Mouse (Mus musculus) midbrain, embryonic 11.5 days (tissue): ENCODE results near the gene Slc45a2. TPM values are rescaled to one million over a fixed set of nuclear protein-coding genes. Genes with fewer than 3 reads are reported as not detected.

ENCODE experiments used
- ATAC-seq: fragments of 200-750 bp; cut with Nextera tagmentation; 2 replicates; pipeline ENCODE4 v1.8.0; 2017; ENCODE audit warnings: moderate TSS enrichment, moderate library complexity; ENCODE audit not compliant: low FRiP score
- DNase-seq: peaks from one replicate; pipeline ENCODE4 v3.0.0; 2015; ENCODE audit warnings: low spot score; ENCODE audit errors: missing footprints
- H3K27ac ChIP-seq: fragments of 300-500 bp; sonication (generic); 2 replicates; pipeline ENCODE4 v1.5.1; 2014; ENCODE audit warnings: low read depth, low read length
- H3K27me3 ChIP-seq: fragments of 300-500 bp; sonication (generic); 2 replicates; pipeline ENCODE4 v1.6.1; 2014; ENCODE audit warnings: mild to moderate bottlenecking, low read length, moderate library complexity, mixed read lengths; ENCODE audit not compliant: control insufficient read depth, insufficient read depth
- H3K36me3 ChIP-seq: fragments of 300-500 bp; sonication (generic); 2 replicates; pipeline ENCODE4 v1.6.1; 2014; ENCODE audit warnings: mild to moderate bottlenecking, low read length, moderate library complexity, mixed read lengths; ENCODE audit not compliant: control insufficient read depth, insufficient read depth
- H3K4me1 ChIP-seq: fragments of 300-500 bp; sonication (generic); 2 replicates; pipeline ENCODE4 v1.6.1; 2014; ENCODE audit warnings: low read length; ENCODE audit not compliant: control insufficient read depth, insufficient read depth
- H3K4me2 ChIP-seq: fragments of 300-500 bp; sonication (generic); 2 replicates; pipeline ENCODE4 v1.6.1; 2014; ENCODE audit warnings: mild to moderate bottlenecking, moderate library complexity
- H3K4me3 ChIP-seq: fragments of 300-500 bp; sonication (generic); 2 replicates; pipeline ENCODE4 v1.5.1; 2014; ENCODE audit warnings: low read depth, low read length
- H3K9ac ChIP-seq: fragments of 300-500 bp; sonication (generic); 2 replicates; pipeline ENCODE4 v1.6.1; 2014; ENCODE audit warnings: low read length
- H3K9me3 ChIP-seq: fragments of 300-500 bp; sonication (generic); 2 replicates; pipeline ENCODE4 v1.6.1; 2016; ENCODE audit warnings: low read length; ENCODE audit not compliant: control insufficient read depth
- WGBS: fragments of 180-500 bp; shearing (Covaris S2); extraction: QIAGEN DNeasy Blood & Tissue Kit; methylation state at CpG from one replicate; pipeline ENCODE4 v1.1.7; 2014; 5-methylcytosine and 5-hydroxymethylcytosine counted together
- polyA plus RNA-seq: library from polyadenylated mRNA; unstranded; fragments of >200 nt; fragmentation: Nextera tagmentation; extraction: Ambion mirVana; gene quantifications from 2 replicates; pipeline ENCODE4 v1.2.1, GENCODE M21; 2014

Gene Slc45a2
- polyA plus RNA-seq = 0.08 and 0.22 TPM in 2 replicates

DNA sequence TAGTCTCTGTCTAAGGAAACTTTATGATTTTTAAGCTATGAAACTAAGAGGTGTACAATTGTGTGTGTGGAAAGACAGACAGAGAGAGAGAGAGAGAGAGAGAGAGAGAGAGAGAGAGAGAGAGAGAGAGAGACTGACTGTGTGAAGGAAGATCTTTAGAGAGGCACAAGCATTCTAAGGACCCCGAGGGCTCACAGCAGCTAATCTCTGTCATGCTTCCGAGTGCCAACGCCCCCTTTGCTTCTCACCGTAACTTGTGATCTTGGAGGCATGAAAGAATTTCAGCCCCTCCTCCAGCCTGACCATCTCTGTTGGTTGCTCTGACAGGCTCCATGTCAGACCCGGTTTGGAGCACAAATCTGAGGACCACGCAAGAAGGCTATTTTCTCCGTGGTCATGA lies at the start of gene Slc45a2:
TSS of gene Slc45a2 (plus strand) at position 301 of the 400 bp plus-strand sequence.
- no peak for DNase-seq
- WGBS = 48% methylated on average over 7 of the region's 7 CpGs
- no peaks in the 10 kb centered on the region for H3K9me3 ChIP-seq
- H3K4me1 ChIP-seq = no peaks in the 10 kb centered on the region
- no peak within 1 kb of the TSS for H3K4me3 ChIP-seq
- no peaks in the 10 kb centered on the region for H3K27me3 ChIP-seq
- no peak within 1 kb of the TSS for H3K9ac ChIP-seq
- H3K27ac ChIP-seq = no peak within 1 kb of the TSS
- H3K36me3 ChIP-seq = no peaks in the 10 kb centered on the region
- no peak for ATAC-seq
- H3K4me2 ChIP-seq = no peak within 1 kb of the TSS

- Histone ChIP-seq H3K9ac (no peak within 1 kb of the TSS), H3K9me3 (no peaks in the 10 kb centered on the region), H3K4me1 (no peaks in the 10 kb centered on the region), H3K4me3 (no peak within 1 kb of the TSS), H3K27ac (no peak within 1 kb of the TSS), H3K4me2 (no peak within 1 kb of the TSS), H3K27me3 (no peaks in the 10 kb centered on the region), H3K36me3 (no peaks in the 10 kb centered on the region)
- ATAC-seq (no peak), DNase-seq (no peak)
- WGBS = 78% methylated on average over 23 of the region's 23 CpGs
Observed at GRCm38 (mm10) chr15:10951951-10952759, 48.4 kb upstream of the Slc45a2 start, which contains the start of gene C1qtnf3. Gene C1qtnf3, plus strand, starts transcription at chr15:10952332.

DNA sequence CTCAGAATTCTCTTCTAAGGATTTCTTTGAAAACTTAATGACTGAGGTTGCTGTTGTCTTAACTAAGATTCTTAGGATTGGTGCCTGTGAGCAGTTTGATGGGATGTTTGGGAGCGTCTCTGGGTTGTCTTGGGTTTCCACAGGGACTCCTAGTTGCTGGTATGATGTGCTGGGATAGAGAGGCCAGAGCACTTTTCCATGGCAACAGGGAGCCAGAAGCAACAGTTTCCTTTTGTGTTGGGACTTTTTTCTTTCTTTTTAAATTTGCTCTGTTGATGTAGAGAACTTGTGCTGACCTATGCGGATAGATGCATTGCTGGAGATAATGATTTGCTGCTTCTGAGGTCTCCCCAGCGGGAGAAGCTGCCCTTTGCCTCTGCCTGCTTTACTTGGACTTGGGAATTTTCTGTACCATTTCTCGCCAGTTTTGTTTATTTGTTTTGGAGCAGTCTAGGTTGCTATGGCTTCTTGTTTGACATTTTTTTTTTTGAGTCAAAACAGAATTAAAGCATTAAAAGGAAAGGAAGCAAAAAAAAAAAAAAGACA lies 47.7 kb upstream of the Slc45a2 start:
- ATAC-seq (no peak), DNase-seq (no peak)
- WGBS = 41% methylated on average over 4 of the region's 4 CpGs
- H3K4me3 ChIP-seq = no peak overlapping the region
- no peaks in the 10 kb centered on the region for H3K27me3 ChIP-seq
- no peaks in the 10 kb centered on the region for H3K4me1 ChIP-seq
- no peaks in the 10 kb centered on the region for H3K9me3 ChIP-seq
- H3K9ac ChIP-seq = no peak overlapping the region
- H3K36me3 ChIP-seq = no peaks in the 10 kb centered on the region
- H3K27ac ChIP-seq = no peak overlapping the region
- no peak overlapping the region for H3K4me2 ChIP-seq

DNA sequence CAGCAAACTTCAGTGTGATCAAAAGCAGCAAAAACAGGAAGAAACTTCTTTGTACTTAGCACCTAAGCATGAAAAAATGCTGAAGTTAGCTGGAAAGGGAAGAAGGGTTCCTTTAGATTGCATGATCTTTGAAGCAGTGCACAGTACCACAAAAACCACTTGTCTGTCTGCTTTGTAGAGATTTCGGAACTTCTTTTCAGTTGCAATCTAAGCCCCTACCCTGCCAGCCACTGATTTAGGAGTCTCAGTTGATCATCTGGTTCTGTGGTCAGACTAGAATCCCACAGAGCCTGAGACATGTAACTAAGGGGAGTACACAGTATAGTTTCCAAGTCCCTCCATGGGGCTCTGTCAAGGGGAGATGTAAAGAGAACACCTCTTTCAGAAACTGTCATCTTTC lies 47.1 kb upstream of the Slc45a2 start:
- Histone ChIP-seq H3K9ac (no peak overlapping the region), H3K9me3 (no peaks in the 10 kb centered on the region), H3K4me3 (no peak overlapping the region), H3K36me3 (no peaks in the 10 kb centered on the region), H3K27me3 (no peaks in the 10 kb centered on the region), H3K4me2 (no peak overlapping the region), H3K4me1 (no peaks in the 10 kb centered on the region), H3K27ac (no peak overlapping the region)
- WGBS = 59% methylated on average over 1 of the region's 1 CpGs
- no peak for ATAC-seq
- no peak for DNase-seq

GRCm38 (mm10) chr15:10954381-10955016 lies 46.0 kb upstream of the Slc45a2 start:
- no peak for DNase-seq
- H3K4me1 ChIP-seq = no peaks in the 10 kb centered on the region
- H3K9ac ChIP-seq = no peak overlapping the region
- no peak overlapping the region for H3K4me2 ChIP-seq
- H3K27ac ChIP-seq = no peak overlapping the region
- no peaks in the 10 kb centered on the region for H3K9me3 ChIP-seq
- no peaks in the 10 kb centered on the region for H3K36me3 ChIP-seq
- no peaks in the 10 kb centered on the region for H3K27me3 ChIP-seq
- no peak for ATAC-seq
- WGBS = 87% methylated on average over 6 of the region's 6 CpGs
- no peak overlapping the region for H3K4me3 ChIP-seq

- Histone ChIP-seq H3K27ac (no peak overlapping the region), H3K36me3 (no peaks in the 10 kb centered on the region), H3K27me3 (no peaks in the 10 kb centered on the region), H3K4me2 (no peak overlapping the region), H3K9ac (no peak overlapping the region), H3K9me3 (no peaks in the 10 kb centered on the region), H3K4me3 (no peak overlapping the region), H3K4me1 (no peaks in the 10 kb centered on the region)
- ATAC-seq (no peak), DNase-seq (no peak)
- 78% methylated on average over 5 of the region's 5 CpGs for WGBS
Observed at GRCm38 (mm10) chr15:10955156-10955555, 45.4 kb upstream of the Slc45a2 start.

DNA sequence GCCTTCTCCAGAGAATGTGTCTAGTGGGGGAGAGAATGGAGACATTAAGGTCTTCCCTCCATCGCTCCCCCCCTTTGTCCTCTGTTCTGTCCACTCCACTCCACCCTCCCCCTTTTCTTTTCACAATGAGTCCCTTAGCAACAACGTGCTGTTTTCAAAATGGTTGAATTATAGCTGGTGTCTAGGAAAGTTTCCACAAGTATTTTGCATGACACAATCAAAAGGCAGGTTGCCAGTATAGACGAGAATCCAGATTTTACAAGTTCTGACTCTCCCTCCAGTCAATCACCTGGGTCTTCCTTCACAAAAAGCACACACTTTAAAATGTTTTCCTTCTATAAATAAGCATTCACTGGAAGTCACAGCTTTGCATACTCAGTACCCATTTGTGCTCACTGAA lies 43.8 kb upstream of the Slc45a2 start:
- no peaks in the 10 kb centered on the region for H3K27me3 ChIP-seq
- H3K4me3 ChIP-seq = no peak overlapping the region
- no peak overlapping the region for H3K4me2 ChIP-seq
- H3K9ac ChIP-seq = no peak overlapping the region
- H3K9me3 ChIP-seq = no peaks in the 10 kb centered on the region
- no peaks in the 10 kb centered on the region for H3K36me3 ChIP-seq
- DNase-seq (no peak), ATAC-seq (no peak)
- no peak overlapping the region for H3K27ac ChIP-seq
- H3K4me1 ChIP-seq = no peaks in the 10 kb centered on the region
- 63% methylated on average over 3 of the region's 3 CpGs for WGBS

DNA sequence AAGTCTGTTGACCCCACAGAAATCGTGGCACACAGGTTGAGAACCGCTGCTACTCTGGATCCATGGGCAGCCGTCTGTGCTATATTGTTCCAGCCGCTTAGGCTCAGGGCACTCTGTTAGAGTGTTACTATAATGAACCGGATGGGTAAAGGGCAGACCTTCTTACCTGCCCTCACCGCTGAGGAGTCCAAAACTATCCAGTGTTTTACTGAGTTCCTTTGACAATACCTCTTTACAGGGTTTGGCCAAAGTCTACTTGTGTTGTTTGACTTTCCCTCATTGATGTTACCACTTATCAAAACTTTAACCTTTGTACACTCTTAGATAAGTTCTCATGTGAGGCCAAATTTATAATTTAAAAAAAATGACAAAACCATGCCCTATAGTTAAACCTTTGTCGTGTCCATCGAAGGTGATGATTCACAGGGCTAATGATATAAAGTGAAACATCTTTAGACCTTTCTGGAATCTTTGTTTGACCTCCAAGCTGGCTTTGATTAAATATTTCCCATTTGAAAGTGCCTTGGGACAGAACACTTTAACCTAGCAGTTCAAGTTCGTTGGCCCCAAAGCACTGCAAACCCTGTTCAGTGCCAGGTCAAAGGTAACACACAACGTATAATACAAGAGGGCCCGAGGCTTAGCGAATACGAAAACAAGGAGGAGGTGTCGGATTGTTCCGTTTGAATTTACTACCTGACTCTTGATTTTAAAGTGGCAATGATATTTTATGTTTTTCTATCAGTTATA lies 41.1 kb upstream of the Slc45a2 start:
- Histone ChIP-seq H3K36me3 (no peaks in the 10 kb centered on the region), H3K4me2 (no peak overlapping the region), H3K4me1 (no peaks in the 10 kb centered on the region), H3K4me3 (no peak overlapping the region), H3K27ac (no peak overlapping the region), H3K9me3 (no peaks in the 10 kb centered on the region), H3K27me3 (no peaks in the 10 kb centered on the region), H3K9ac (no peak overlapping the region)
- DNase-seq (no peak), ATAC-seq (no peak)
- 89% methylated on average over 15 of the region's 15 CpGs for WGBS
